Mouse (Mus musculus) cortical plate, adult 2 months (tissue): Measurements from ENCODE around the gene Tsga10.

Experiments used
- CTCF ChIP-seq: fragments of 200-500 bp; IDR thresholded peaks from 2 replicates; pipeline ENCODE4 v1.5.1; 2011; ENCODE audit warnings: mild to moderate bottlenecking, control low read depth, low read length; ENCODE audit not compliant: insufficient read depth; ENCODE audit errors: extremely low read depth
- POLR2A ChIP-seq: fragments of 200-500 bp; IDR thresholded peaks from 2 replicates; pipeline ENCODE4 v1.6.1; 2011; ENCODE audit warnings: mild to moderate bottlenecking, low read length, control low read depth; ENCODE audit not compliant: insufficient read depth; ENCODE audit errors: extremely low read depth

DNA sequence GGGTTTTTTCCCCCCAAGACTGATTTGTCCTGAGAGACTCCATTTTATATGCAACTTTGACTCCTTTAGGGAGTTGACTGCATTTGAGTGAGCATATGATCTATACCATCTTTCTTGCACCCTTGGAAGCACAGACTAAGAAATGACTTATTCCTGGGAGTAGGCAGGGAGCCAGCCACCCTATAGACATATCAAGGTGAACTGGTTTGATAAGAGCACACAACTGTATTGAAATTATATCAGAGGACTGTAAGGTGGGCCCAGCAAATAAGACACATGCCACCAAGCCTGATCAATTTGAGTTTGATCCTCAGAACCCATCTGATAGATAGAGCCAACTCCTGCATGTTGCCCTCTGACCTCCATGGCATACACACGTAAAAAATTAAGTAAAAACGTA is 3.1 kb upstream of the Tsga10 start:
- TF ChIP-seq CTCF (no peak), POLR2A (no peak)
